In genomic region chr4:70097353-70097752, GRCm38 (mm10) we compare ENCODE assay signal across 18 mouse cellular contexts.
DNase-seq lines count a peak whose midpoint lies in the region; ATAC-seq lines count a peak whose summit lies in the region.
"Had no signal": no experiment of that assay in that cellular context is flagged by ENCODE, and none has a peak within 500 bp of the region (broad histone marks: within the 10 kb centered on the region; RNA-seq: fewer than 3 reads in every experiment).

No protein-coding gene starts in this region.

- H3K9me3 ChIP-seq in forebrain, embryonic 12.5 days, result no peaks in the 10 kb centered on the region
- no peaks in the 10 kb centered on the region for H3K9me3 ChIP-seq in forebrain, embryonic 15.5 days
- H3K9me3 ChIP-seq: embryonic facial prominence, embryonic 15.5 days; hindbrain, embryonic 10.5 days; limb, embryonic 13.5 days had no signal

- no peak overlapping the region for H3K27ac ChIP-seq in forebrain, embryonic 12.5 days
- no peak overlapping the region for H3K27ac ChIP-seq in forebrain, embryonic 15.5 days (replicated peaks)
- H3K27ac ChIP-seq: embryonic facial prominence, embryonic 15.5 days; hindbrain, embryonic 10.5 days; limb, embryonic 13.5 days had no signal

- WGBS in forebrain, embryonic 12.5 days, result 88% methylated on average over 3 of the region's 3 CpGs
- 77% methylated on average over 3 of the region's 3 CpGs for WGBS in forebrain, embryonic 15.5 days

- intact Hi-C loops in heart, postnatal 25 days (cut with DNase I), result no loop called here
- intact Hi-C loops in heart, postnatal 10 days (cut with DNase I), result no loop called here

- H3K36me3 ChIP-seq in forebrain, embryonic 12.5 days (replicated peaks), result no peaks in the 10 kb centered on the region
- H3K36me3 ChIP-seq in forebrain, embryonic 15.5 days, result no peaks in the 10 kb centered on the region
- H3K36me3 ChIP-seq: embryonic facial prominence, embryonic 15.5 days; hindbrain, embryonic 10.5 days; limb, embryonic 13.5 days had no signal

- no peak overlapping the region for H3K9ac ChIP-seq in forebrain, embryonic 12.5 days
- H3K9ac ChIP-seq in forebrain, embryonic 15.5 days (replicated peaks), result no peak overlapping the region
- H3K9ac ChIP-seq: embryonic facial prominence, embryonic 15.5 days; limb, embryonic 13.5 days; liver, postnatal 0 days had no signal

- H3K4me3 ChIP-seq in forebrain, embryonic 12.5 days (replicated peaks), result no peak overlapping the region
- no peak overlapping the region for H3K4me3 ChIP-seq in forebrain, embryonic 15.5 days
- H3K4me3 ChIP-seq: embryonic facial prominence, embryonic 15.5 days; hindbrain, embryonic 10.5 days; limb, embryonic 13.5 days; myocyte had no signal

- H3K27me3 ChIP-seq in forebrain, embryonic 12.5 days, result no peaks in the 10 kb centered on the region
- H3K27me3 ChIP-seq in forebrain, embryonic 15.5 days, result no peaks in the 10 kb centered on the region
- H3K27me3 ChIP-seq: CH12.LX; embryonic facial prominence, embryonic 15.5 days; limb, embryonic 13.5 days; Patski had no signal

- no peak for ATAC-seq in forebrain, embryonic 12.5 days (ENCODE audit: low FRiP score)
- ATAC-seq in forebrain, embryonic 15.5 days (replicated peaks), result no peak
- ATAC-seq: forebrain, embryonic 14.5 days; liver, postnatal 0 days; Patski had no signal

- peak; percentile 5 to 31 for DNase-seq in heart, adult 9 months (ENCODE audit: low spot score in 2 of 2)
- DNase-seq in heart, postnatal 25 days (ENCODE audit: low spot score), result no peak
- DNase-seq in urinary bladder, postnatal 14 days (ENCODE audit: low spot score), result peak; percentile 9
- DNase-seq in urinary bladder, postnatal 4 days (ENCODE audit: low spot score in 2 of 2), result no peak
- DNase-seq in heart, postnatal 10 days, result peak; percentile 42 to 44
- DNase-seq: cerebellum, adult 9-11 months; kidney, postnatal 10 days; liver, postnatal 0 days had no signal

- H3K4me2 ChIP-seq in forebrain, embryonic 12.5 days, result no peak overlapping the region
- no peak overlapping the region for H3K4me2 ChIP-seq in forebrain, embryonic 15.5 days (replicated peaks)
- H3K4me2 ChIP-seq: embryonic facial prominence, embryonic 15.5 days; limb, embryonic 13.5 days; midbrain, embryonic 11.5 days had no signal

- no peaks in the 10 kb centered on the region for H3K4me1 ChIP-seq in forebrain, embryonic 12.5 days
- H3K4me1 ChIP-seq in forebrain, embryonic 15.5 days, result no peaks in the 10 kb centered on the region
- H3K4me1 ChIP-seq: embryonic facial prominence, embryonic 15.5 days; hindbrain, embryonic 10.5 days; limb, embryonic 13.5 days had no signal

Comparison
In these comparisons a context has a peak if more than half of its experiments do, and no peak if none do; other contexts are left out.
1. DNase-seq: peak in heart, adult 9 months (2 of 2), urinary bladder, postnatal 14 days (single experiment) and heart, postnatal 10 days (2 of 2); none in heart, postnatal 25 days (single experiment) and urinary bladder, postnatal 4 days (0 of 2).